Mouse (Mus musculus) heart, adult 8-10 months (tissue): ENCODE measurements around the gene Agap2. TPM values are rescaled to one million over a fixed set of nuclear protein-coding genes. Genes with fewer than 3 reads are reported as not detected.
A peak's percentile ranks its signal among the peaks of the same experiment; 100 is the strongest.

Experiments
- DNase-seq: peaks from one replicate; pipeline ENCODE4 v3.0.0; 2022; ENCODE audit warnings: low spot score
- total RNA-seq, 4 experiments: library from RNA; stranded (reverse); gene quantifications; 2 replicates each; pipeline ENCODE4 v1.2.4; 2022

The Agap2 gene
- total RNA-seq: 1 to 10 TPM; 3.6 to 6.1 (median 4.8) TPM

GRCm38 (mm10) chr10:127075080-127075479 lies at the start of gene Agap2:
Agap2 (plus strand) TSS chr10:127075284.
- no peak for DNase-seq

GRCm38 (mm10) chr10:127030336-127031296 lies 44.5 kb upstream of the Agap2 start, which contains the start of gene Tsfm:
Tsfm (minus strand) TSS chr10:127030840.
- peak; percentile 90 for DNase-seq

GRCm38 (mm10) chr10:127033301-127033741 lies 41.8 kb upstream of the Agap2 start:
- no peak for DNase-seq

GRCm38 (mm10) chr10:127036273-127036672 lies 38.8 kb upstream of the Agap2 start:
- no peak for DNase-seq

GRCm38 (mm10) chr10:127037641-127038040 lies 37.4 kb upstream of the Agap2 start:
- no peak for DNase-seq

GRCm38 (mm10) chr10:127040569-127041214 lies 34.4 kb upstream of the Agap2 start:
- DNase-seq: no peak

GRCm38 (mm10) chr10:127041274-127041766 lies 33.8 kb upstream of the Agap2 start, which contains the start of the genes Mettl1 and Eef1akmt3:
Mettl1 (plus strand) TSS chr10:127041414.
Eef1akmt3 (minus strand) TSS chr10:127041513.
- DNase-seq: no peak

- peak; percentile 86 for DNase-seq
Measured at GRCm38 (mm10) chr10:127041774-127042338, 33.2 kb upstream of the Agap2 start.

- DNase-seq: no peak
Measured at GRCm38 (mm10) chr10:127042468-127043115, 32.5 kb upstream of the Agap2 start.

GRCm38 (mm10) chr10:127043187-127043586 lies 31.9 kb upstream of the Agap2 start:
- no peak for DNase-seq

GRCm38 (mm10) chr10:127047954-127048353 lies 27.1 kb upstream of the Agap2 start, which contains the start of gene Cyp27b1:
Cyp27b1 (plus strand) TSS chr10:127048250.
- no peak for DNase-seq

GRCm38 (mm10) chr10:127048608-127049394 lies 26.3 kb upstream of the Agap2 start:
- no peak for DNase-seq

GRCm38 (mm10) chr10:127049395-127050118 lies 25.5 kb upstream of the Agap2 start:
- no peak for DNase-seq

- DNase-seq: no peak
Measured at GRCm38 (mm10) chr10:127050119-127050474, 25.0 kb upstream of the Agap2 start.

- no peak for DNase-seq
Measured at GRCm38 (mm10) chr10:127054646-127055045, 20.4 kb upstream of the Agap2 start.

GRCm38 (mm10) chr10:127055406-127055805 lies 19.7 kb upstream of the Agap2 start:
- no peak for DNase-seq

- no peak for DNase-seq
Measured at GRCm38 (mm10) chr10:127056490-127056889, 18.6 kb upstream of the Agap2 start.

- peak; percentile 68 for DNase-seq
Measured at GRCm38 (mm10) chr10:127058161-127058560, 16.9 kb upstream of the Agap2 start.

GRCm38 (mm10) chr10:127058708-127059107 lies 16.4 kb upstream of the Agap2 start:
- DNase-seq: no peak
